ENCODE assay signal across 1 mouse cellular context in the genomic region with DNA sequence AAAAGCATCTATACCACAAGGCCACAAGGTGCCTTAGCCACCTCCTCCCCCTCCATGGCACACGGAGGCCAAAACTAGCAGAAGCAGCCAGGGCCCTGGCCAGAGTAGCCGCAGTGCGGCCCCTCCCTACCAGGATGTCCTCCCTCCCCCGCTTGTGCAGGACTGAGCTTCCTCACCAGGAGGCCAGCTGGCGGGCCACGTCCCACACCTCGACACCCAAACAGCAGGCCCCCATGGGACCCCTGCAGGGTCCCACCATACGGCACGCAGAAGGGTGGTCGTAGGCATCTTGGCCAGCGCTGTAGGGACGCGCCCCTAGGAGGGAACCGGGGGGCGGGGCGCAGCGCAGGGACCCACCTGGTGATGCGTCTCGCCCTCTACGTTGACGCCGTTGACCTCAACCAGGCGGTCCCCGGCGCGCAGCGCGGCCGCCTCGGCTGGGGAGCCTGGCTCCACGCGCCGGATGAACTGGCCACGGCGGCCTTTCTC.
A peak's percentile ranks its signal among the peaks of the same experiment; 100 is the strongest.
TF ChIP-seq lines count a peak whose summit lies in the region.

No protein-coding gene starts in this region.

TF ChIP-seq in myocyte, 11 proteins besides CTCF, POLR2A, EP300 and RAD21 (continued from another document):
- TF ChIP-seq SRF (IDR thresholded peaks at IDR 0.05; ENCODE audit: control insufficient read depth, insufficient read length, low read depth) (no peak), TCF12 (IDR thresholded peaks at IDR 0.05; ENCODE audit: insufficient read depth, poor library complexity, severe bottlenecking) (no peak), MYOG (IDR thresholded peaks at IDR 0.05; ENCODE audit: control insufficient read depth in 1 of 3, insufficient read depth in 1 of 3, insufficient read length in 2 of 3, low read depth in 2 of 3) (peak in 1 of 3 experiments; percentile 35), TCF3 (IDR thresholded peaks at IDR 0.05; ENCODE audit: insufficient read length, low read depth) (no peak), MAX (IDR thresholded peaks at IDR 0.05; ENCODE audit: low read depth) (no peak)
